26 mouse cellular contexts compared by ENCODE assay signal in genomic region chr9:73866666-73867065, GRCm38 (mm10).
A peak's percentile ranks its signal among the peaks of the same experiment; 100 is the strongest.
DNase-seq lines count a peak whose midpoint lies in the region; ATAC-seq lines count a peak whose summit lies in the region.
"Had no signal": no experiment of that assay in that cellular context is flagged by ENCODE, and none has a peak within 500 bp of the region (broad histone marks: within the 10 kb centered on the region; RNA-seq: fewer than 3 reads in every experiment).

No protein-coding gene starts in this region.

- H3K27ac ChIP-seq in kidney, embryonic 16.5 days (ENCODE audit: low read length): 0 out of 2 replicates have a peak overlapping the region, but pooled peaks have one; percentile 10
- H3K27ac ChIP-seq: embryonic facial prominence, embryonic 12.5 days; embryonic facial prominence, embryonic 15.5 days; gastrocnemius, adult 2 months; heart, embryonic 15.5 days; intestine, embryonic 15.5 days had no signal

- no peak overlapping the region for H3K9ac ChIP-seq in kidney, embryonic 16.5 days (replicated peaks; ENCODE audit: low read length)
- H3K9ac ChIP-seq: embryonic facial prominence, embryonic 12.5 days; embryonic facial prominence, embryonic 15.5 days; forebrain, postnatal 0 days; heart, embryonic 12.5 days; heart, embryonic 15.5 days; hindbrain, embryonic 15.5 days; intestine, embryonic 15.5 days had no signal

- ATAC-seq in kidney, embryonic 16.5 days (ENCODE audit: low FRiP score, low TSS enrichment): no peak
- no peak for ATAC-seq in megakaryocyte, adult 5-6 weeks (ENCODE audit: poor library complexity, severe bottlenecking)
- ATAC-seq: forebrain, embryonic 14.5 days; forebrain, postnatal 0 days; intestine, embryonic 15.5 days had no signal

- no peak overlapping the region for H3K4me3 ChIP-seq in kidney, embryonic 16.5 days (ENCODE audit: low read length)
- H3K4me3 ChIP-seq: embryonic facial prominence, embryonic 12.5 days; embryonic facial prominence, embryonic 15.5 days; gastrocnemius, adult 2 months; heart, embryonic 12.5 days; heart, embryonic 15.5 days; hindbrain, embryonic 15.5 days; intestine, embryonic 15.5 days had no signal

- DNase-seq in cerebellum, adult 18-20 months: peak; percentile 40 to 44
- no peak for DNase-seq in cerebellum, adult 11-12 months
- DNase-seq in cerebellum, adult 9-11 months: peak; percentile 51
- no peak for DNase-seq in cerebellum, postnatal 4 days (ENCODE audit: low spot score in 2 of 2)
- no peak for DNase-seq in kidney, adult 11 months
- DNase-seq: adrenal gland, adult 2 months; adrenal gland, postnatal 14 days; B cell, adult 2 months; cerebellum, postnatal 14 days; forebrain, postnatal 0 days; gastrocnemius, adult 2 months; gastrocnemius, postnatal 14 days; heart, adult 18-20 months; heart, postnatal 10 days; heart, postnatal 36 days; kidney, adult 18-20 months; kidney, adult 9 months had no signal

- no peaks in the 10 kb centered on the region for H3K36me3 ChIP-seq in kidney, embryonic 16.5 days (ENCODE audit: insufficient read depth, low read length)
- H3K36me3 ChIP-seq: embryonic facial prominence, embryonic 12.5 days; embryonic facial prominence, embryonic 15.5 days; heart, embryonic 12.5 days; heart, embryonic 15.5 days; hindbrain, embryonic 15.5 days; intestine, embryonic 15.5 days had no signal

- H3K27me3 ChIP-seq in kidney, embryonic 16.5 days (ENCODE audit: insufficient read depth, low read length): no peaks in the 10 kb centered on the region
- H3K27me3 ChIP-seq: embryonic facial prominence, embryonic 12.5 days; embryonic facial prominence, embryonic 15.5 days; heart, embryonic 12.5 days; heart, embryonic 15.5 days; hindbrain, embryonic 15.5 days; intestine, embryonic 15.5 days had no signal

- 79% methylated on average over 2 of the region's 2 CpGs for WGBS in kidney, embryonic 16.5 days

- peaks cover 16% of the 10 kb centered on the region; the same call in 1 of the 2 replicates for H3K4me1 ChIP-seq in kidney, embryonic 16.5 days (ENCODE audit: insufficient read depth, low read length)
- H3K4me1 ChIP-seq: embryonic facial prominence, embryonic 15.5 days; hindbrain, embryonic 15.5 days; intestine, embryonic 15.5 days had no signal

- H3K9me3 ChIP-seq in kidney, embryonic 16.5 days (ENCODE audit: low read length): no peaks in the 10 kb centered on the region; the same call in 1 of the 2 replicates
- H3K9me3 ChIP-seq: embryonic facial prominence, embryonic 12.5 days; embryonic facial prominence, embryonic 15.5 days; heart, embryonic 15.5 days; hindbrain, embryonic 15.5 days; intestine, embryonic 15.5 days had no signal

- no peak overlapping the region for H3K4me2 ChIP-seq in kidney, embryonic 16.5 days (replicated peaks; ENCODE audit: low read depth, low read length)
- H3K4me2 ChIP-seq: embryonic facial prominence, embryonic 12.5 days; embryonic facial prominence, embryonic 15.5 days; heart, embryonic 12.5 days; heart, embryonic 15.5 days; hindbrain, embryonic 15.5 days; intestine, embryonic 15.5 days had no signal

Comparison
In these comparisons a context has a peak if more than half of its experiments do, and no peak if none do; other contexts are left out.
1. DNase-seq: peak in cerebellum, adult 18-20 months (2 of 2) and cerebellum, adult 9-11 months (single experiment); none in cerebellum, adult 11-12 months (single experiment), cerebellum, postnatal 4 days (0 of 2) and kidney, adult 11 months (single experiment).